Mouse (Mus musculus): ENCODE results near the gene Gm10073. TPM values are rescaled to one million over a fixed set of nuclear protein-coding genes. Genes with fewer than 3 reads are reported as not detected.

Gm10073 gene
- total and polyA plus RNA-seq, 2 experiments from 2014 or later = 6.0 to 26.8 TPM

GRCm38 (mm10) chr8:106539193-106539592 lies 34.1 kb downstream of the Gm10073 start:
- no peaks in the 10 kb centered on the region for H3K36me3 ChIP-seq (ENCODE audit: insufficient read depth, low read length)
- no peak for DNase-seq (ENCODE audit: low spot score)
- no peak overlapping the region for H3K4me2 ChIP-seq (ENCODE audit: low read depth, low read length, poor library complexity, severe bottlenecking)
- H3K4me1 ChIP-seq (ENCODE audit: insufficient read depth, low read length) = no peaks in the 10 kb centered on the region
- H3K27me3 ChIP-seq (ENCODE audit: insufficient read depth, low read length) = no peaks in the 10 kb centered on the region
- H3K4me3 ChIP-seq (ENCODE audit: low read depth, low read length) = no peak overlapping the region
- no peak overlapping the region for H3K27ac ChIP-seq (ENCODE audit: low read depth, low read length)
- WGBS = 54% methylated on average over 5 of the region's 5 CpGs
- no peak for TF ChIP-seq CTCF (IDR thresholded peaks at IDR 0.05)
- no peak overlapping the region for H3K9ac ChIP-seq (replicated peaks; ENCODE audit: low read length, poor library complexity, severe bottlenecking)
- no peaks in the 10 kb centered on the region for H3K9me3 ChIP-seq (ENCODE audit: low read length)
- ATAC-seq (ENCODE audit: low FRiP score) = no peak

- Histone ChIP-seq H3K27me3 (ENCODE audit: insufficient read depth, low read length) (no peaks in the 10 kb centered on the region), H3K9me3 (ENCODE audit: low read length) (no peaks in the 10 kb centered on the region), H3K4me3 (ENCODE audit: low read depth, low read length) (no peak overlapping the region), H3K9ac (replicated peaks; ENCODE audit: low read length, poor library complexity, severe bottlenecking) (no peak overlapping the region), H3K27ac (ENCODE audit: low read depth, low read length) (no peak overlapping the region), H3K36me3 (ENCODE audit: insufficient read depth, low read length) (no peaks in the 10 kb centered on the region), H3K4me2 (ENCODE audit: low read depth, low read length, poor library complexity, severe bottlenecking) (no peak overlapping the region), H3K4me1 (ENCODE audit: insufficient read depth, low read length) (no peaks in the 10 kb centered on the region)
- DNase-seq (ENCODE audit: low spot score) (no peak), ATAC-seq (ENCODE audit: low FRiP score) (no peak)
- WGBS = 75% methylated on average over 4 of the region's 4 CpGs
- peak; percentile 36 for TF ChIP-seq CTCF (IDR thresholded peaks at IDR 0.05)
Observed at GRCm38 (mm10) chr8:106535448-106535847, 37.8 kb downstream of the Gm10073 start.

GRCm38 (mm10) chr8:106534449-106534848 lies 38.8 kb downstream of the Gm10073 start:
- no peaks in the 10 kb centered on the region for H3K9me3 ChIP-seq (ENCODE audit: low read length)
- TF ChIP-seq CTCF (IDR thresholded peaks at IDR 0.05) = peak; percentile 79
- no peaks in the 10 kb centered on the region for H3K27me3 ChIP-seq (ENCODE audit: insufficient read depth, low read length)
- ATAC-seq (ENCODE audit: low FRiP score) (no peak), DNase-seq (ENCODE audit: low spot score) (peak; percentile 62)
- no peak overlapping the region for H3K4me2 ChIP-seq (ENCODE audit: low read depth, low read length, poor library complexity, severe bottlenecking)
- no peak overlapping the region for H3K9ac ChIP-seq (replicated peaks; ENCODE audit: low read length, poor library complexity, severe bottlenecking)
- H3K4me3 ChIP-seq (ENCODE audit: low read depth, low read length) = no peak overlapping the region
- no peak overlapping the region for H3K27ac ChIP-seq (ENCODE audit: low read depth, low read length)
- 40% methylated on average over 6 of the region's 6 CpGs for WGBS
- H3K4me1 ChIP-seq (ENCODE audit: insufficient read depth, low read length) = no peaks in the 10 kb centered on the region
- no peaks in the 10 kb centered on the region for H3K36me3 ChIP-seq (ENCODE audit: insufficient read depth, low read length)

- no peak for DNase-seq (ENCODE audit: low spot score)
- H3K9me3 ChIP-seq (ENCODE audit: low read length) = no peaks in the 10 kb centered on the region
- no peak for ATAC-seq (ENCODE audit: low FRiP score)
- no peaks in the 10 kb centered on the region for H3K36me3 ChIP-seq (ENCODE audit: insufficient read depth, low read length)
- no peaks in the 10 kb centered on the region for H3K4me1 ChIP-seq (ENCODE audit: insufficient read depth, low read length)
- TF ChIP-seq CTCF (IDR thresholded peaks at IDR 0.05) = no peak
- H3K4me2 ChIP-seq (ENCODE audit: low read depth, low read length, poor library complexity, severe bottlenecking) = no peak overlapping the region
- no peak overlapping the region for H3K4me3 ChIP-seq (ENCODE audit: low read depth, low read length)
- no peak overlapping the region for H3K9ac ChIP-seq (replicated peaks; ENCODE audit: low read length, poor library complexity, severe bottlenecking)
- H3K27me3 ChIP-seq (ENCODE audit: insufficient read depth, low read length) = no peaks in the 10 kb centered on the region
- H3K27ac ChIP-seq (ENCODE audit: low read depth, low read length) = no peak overlapping the region
- WGBS = 78% methylated on average over 7 of the region's 7 CpGs
Observed at GRCm38 (mm10) chr8:106533709-106534108, 39.6 kb downstream of the Gm10073 start.

- DNase-seq (ENCODE audit: low spot score) (no peak), ATAC-seq (ENCODE audit: low FRiP score) (no peak)
- peak; percentile 62 for TF ChIP-seq CTCF (IDR thresholded peaks at IDR 0.05)
- Histone ChIP-seq H3K4me3 (ENCODE audit: low read depth, low read length) (no peak overlapping the region), H3K27me3 (ENCODE audit: insufficient read depth, low read length) (no peaks in the 10 kb centered on the region), H3K27ac (ENCODE audit: low read depth, low read length) (no peak overlapping the region), H3K4me1 (ENCODE audit: insufficient read depth, low read length) (no peaks in the 10 kb centered on the region), H3K36me3 (ENCODE audit: insufficient read depth, low read length) (no peaks in the 10 kb centered on the region), H3K9me3 (ENCODE audit: low read length) (no peaks in the 10 kb centered on the region), H3K4me2 (ENCODE audit: low read depth, low read length, poor library complexity, severe bottlenecking) (no peak overlapping the region), H3K9ac (replicated peaks; ENCODE audit: low read length, poor library complexity, severe bottlenecking) (no peak overlapping the region)
- 75% methylated on average over 4 of the region's 4 CpGs for WGBS
Observed at GRCm38 (mm10) chr8:106530566-106530965, 42.7 kb downstream of the Gm10073 start.

- no peak overlapping the region for H3K4me3 ChIP-seq (ENCODE audit: low read depth, low read length)
- no peaks in the 10 kb centered on the region for H3K9me3 ChIP-seq (ENCODE audit: low read length)
- no peak overlapping the region for H3K27ac ChIP-seq (ENCODE audit: low read depth, low read length)
- no peak for TF ChIP-seq CTCF (IDR thresholded peaks at IDR 0.05)
- no peaks in the 10 kb centered on the region for H3K4me1 ChIP-seq (ENCODE audit: insufficient read depth, low read length)
- no peak for DNase-seq (ENCODE audit: low spot score)
- no peak overlapping the region for H3K9ac ChIP-seq (replicated peaks; ENCODE audit: low read length, poor library complexity, severe bottlenecking)
- WGBS = 93% methylated on average over 10 of the region's 10 CpGs
- no peak overlapping the region for H3K4me2 ChIP-seq (ENCODE audit: low read depth, low read length, poor library complexity, severe bottlenecking)
- no peaks in the 10 kb centered on the region for H3K36me3 ChIP-seq (ENCODE audit: insufficient read depth, low read length)
- ATAC-seq (ENCODE audit: low FRiP score) = no peak
- no peaks in the 10 kb centered on the region for H3K27me3 ChIP-seq (ENCODE audit: insufficient read depth, low read length)
Observed at GRCm38 (mm10) chr8:106529885-106530482, 43.3 kb downstream of the Gm10073 start.

All from midbrain, postnatal 0 days (tissue).